Mouse (Mus musculus) liver (tissue): Measurements from ENCODE around the gene Gm47791.

Source experiments
- DNase-seq: peaks from one replicate; pipeline ENCODE4 v3.0.0-alpha.2; 2020; ENCODE audit warnings: mixed read lengths

Gm47791 gene

GRCm38 (mm10) chr1:82785546-82785945 is 14.5 kb upstream of the Gm47791 start:
- peak; percentile 58 for DNase-seq

- no peak for DNase-seq
These were observed 12.5 kb upstream of the Gm47791 start for GRCm38 (mm10) chr1:82783559-82783958.

- DNase-seq, result no peak
These were observed 8.4 kb upstream of the Gm47791 start for GRCm38 (mm10) chr1:82779388-82779966.

GRCm38 (mm10) chr1:82775293-82775692 is 4.2 kb upstream of the Gm47791 start:
- no peak for DNase-seq

- DNase-seq, result no peak
These were observed 2.2 kb upstream of the Gm47791 start for GRCm38 (mm10) chr1:82773208-82773607.

- no peak for DNase-seq
These were observed 1.4 kb upstream of the Gm47791 start for GRCm38 (mm10) chr1:82772428-82772827.

- no peak for DNase-seq
These were observed 2.8 kb downstream of the Gm47791 start, which contains the start of gene Tm4sf20 for GRCm38 (mm10) chr1:82768269-82768668. Tm4sf20 (minus strand) TSS chr1:82768461.

- DNase-seq, result no peak
These were observed 4.4 kb downstream of the Gm47791 start for GRCm38 (mm10) chr1:82766641-82767040.

- DNase-seq, result no peak
These were observed 4.8 kb downstream of the Gm47791 start for GRCm38 (mm10) chr1:82766227-82766626.

- peak; percentile 7 for DNase-seq
These were observed 8.8 kb downstream of the Gm47791 start for GRCm38 (mm10) chr1:82762274-82762673.

- DNase-seq, result no peak
These were observed 9.4 kb downstream of the Gm47791 start for GRCm38 (mm10) chr1:82761454-82762169.

GRCm38 (mm10) chr1:82759520-82759919 is 11.5 kb downstream of the Gm47791 start:
- peak; percentile 57 for DNase-seq

GRCm38 (mm10) chr1:82747714-82748452 is 23.2 kb downstream of the Gm47791 start:
- DNase-seq, result no peak

GRCm38 (mm10) chr1:82746408-82746807 is 24.6 kb downstream of the Gm47791 start:
- DNase-seq, result no peak

- no peak for DNase-seq
These were observed 27.1 kb downstream of the Gm47791 start for GRCm38 (mm10) chr1:82743962-82744361.

- DNase-seq, result no peak
These were observed 29.5 kb downstream of the Gm47791 start for GRCm38 (mm10) chr1:82741539-82741938.

GRCm38 (mm10) chr1:82738066-82738465 is 33.0 kb downstream of the Gm47791 start:
- DNase-seq, result no peak

GRCm38 (mm10) chr1:82733357-82733756 is 37.7 kb downstream of the Gm47791 start:
- DNase-seq, result no peak

- DNase-seq, result peak; percentile 36
These were observed 44.6 kb downstream of the Gm47791 start for GRCm38 (mm10) chr1:82726482-82726881.

- DNase-seq, result no peak
These were observed 45.2 kb downstream of the Gm47791 start for GRCm38 (mm10) chr1:82725875-82726185.

GRCm38 (mm10) chr1:82725026-82725874 is 45.8 kb downstream of the Gm47791 start:
- DNase-seq, result peak; percentile 89

- peak; percentile 92 for DNase-seq
These were observed 46.6 kb downstream of the Gm47791 start, which contains the start of gene Mff for GRCm38 (mm10) chr1:82724339-82725025. Mff (plus strand) TSS chr1:82724890.
